Mouse (Mus musculus) cerebellum, postnatal 14 days (tissue): ENCODE measurements around the gene Gm28778.
"Not testable (repeated sequence)": the region's sequence is repeated elsewhere in the genome, so short reads cannot be mapped to it uniquely, and the experiment has no call there.

Experiments
- DNase-seq, 2 experiments: peaks; one replicate each; pipeline ENCODE4 v3.0.0; 2021; ENCODE audit warnings: mixed read lengths in 2 of 2

The Gm28778 gene

DNA sequence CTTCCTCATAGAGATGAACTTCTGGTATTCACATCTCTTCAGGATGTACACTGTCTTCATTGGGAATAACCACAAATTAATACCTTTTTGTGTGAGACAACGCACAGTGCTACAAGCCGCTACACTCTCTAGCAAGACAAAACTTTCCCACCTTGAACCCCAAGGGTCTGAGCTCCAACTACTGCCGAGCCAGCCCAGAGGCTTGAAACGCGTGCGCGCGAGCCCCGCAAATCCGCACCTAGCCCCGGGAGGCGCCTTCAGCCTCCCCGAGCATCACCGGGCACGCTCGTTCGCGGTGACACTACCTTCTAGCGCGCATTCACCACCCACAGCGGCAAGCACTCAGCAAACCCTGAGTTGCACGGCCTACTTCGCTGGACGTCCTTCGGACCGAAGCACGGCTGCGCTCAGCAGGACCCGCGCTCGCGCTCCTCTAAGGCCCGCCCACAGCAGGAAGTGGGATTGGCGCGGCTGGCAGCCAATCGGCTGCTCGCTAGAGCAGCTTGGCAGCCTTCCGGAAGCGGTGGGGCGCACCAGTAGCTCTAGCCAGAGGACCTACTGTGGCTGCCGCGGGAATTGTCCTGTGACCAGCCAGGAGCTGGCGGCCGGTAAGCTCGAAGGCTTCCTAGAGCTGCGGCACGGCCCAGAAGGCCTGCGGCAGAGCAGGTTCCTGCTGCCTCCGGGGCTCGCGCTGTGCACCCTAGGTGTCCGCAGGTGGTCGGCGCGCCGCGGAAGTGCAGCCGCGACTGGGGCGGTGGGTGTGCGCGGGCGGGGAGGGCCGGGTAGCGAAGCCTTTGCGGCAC, at the start of gene Gm28778, which contains the start of the genes Pms1 and Ormdl1:
Gene Gm28778, plus strand, starts transcription at position 531 of the 803 bp plus-strand sequence.
Gene Pms1, minus strand, starts transcription at position 438 of the 803 bp plus-strand sequence.
Gene Ormdl1, plus strand, starts transcription at position 515 of the 803 bp plus-strand sequence.
- peak; percentile 97 to 98 for DNase-seq

DNA sequence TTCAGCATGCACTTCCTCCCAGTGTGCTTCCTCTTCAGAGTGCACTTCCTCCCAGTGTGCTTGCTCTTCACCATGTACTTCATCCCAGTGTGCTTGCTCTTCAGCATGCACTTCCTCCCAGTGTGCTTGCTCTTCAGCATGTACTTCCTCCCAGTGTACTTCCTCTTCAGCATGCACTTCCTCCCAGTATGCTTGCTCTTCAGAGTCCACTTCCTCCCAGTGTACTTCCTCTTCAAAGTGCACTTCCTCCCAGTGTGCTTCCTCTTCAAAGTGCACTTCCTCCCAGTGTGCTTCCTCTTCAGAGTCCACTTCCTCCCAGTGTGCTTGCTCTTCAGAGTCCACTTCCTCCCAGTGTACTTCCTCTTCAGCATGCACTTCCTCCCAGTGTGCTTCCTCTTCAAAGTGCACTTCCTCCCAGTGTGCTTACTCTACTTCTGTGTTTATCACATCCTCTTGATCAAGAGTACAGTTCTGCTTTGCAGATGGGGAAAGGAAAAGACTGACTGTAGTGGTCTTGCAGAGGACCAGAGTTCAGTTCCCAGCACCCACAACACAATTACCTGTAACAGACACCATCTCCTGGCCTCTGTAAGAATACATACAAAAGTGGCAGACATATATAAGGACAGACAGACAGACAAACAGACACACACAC, 31.8 kb upstream of the Gm28778 start:
- DNase-seq = not testable (repeated sequence)

- no peak for DNase-seq
Observed at GRCm38 (mm10) chr1:53269901-53270300, 27.0 kb upstream of the Gm28778 start.

- peak; percentile 77 to 79 for DNase-seq
Observed at GRCm38 (mm10) chr1:53272646-53273045, 24.3 kb upstream of the Gm28778 start.

- DNase-seq = no peak
Observed at GRCm38 (mm10) chr1:53291197-53291596, 5.7 kb upstream of the Gm28778 start.

DNA sequence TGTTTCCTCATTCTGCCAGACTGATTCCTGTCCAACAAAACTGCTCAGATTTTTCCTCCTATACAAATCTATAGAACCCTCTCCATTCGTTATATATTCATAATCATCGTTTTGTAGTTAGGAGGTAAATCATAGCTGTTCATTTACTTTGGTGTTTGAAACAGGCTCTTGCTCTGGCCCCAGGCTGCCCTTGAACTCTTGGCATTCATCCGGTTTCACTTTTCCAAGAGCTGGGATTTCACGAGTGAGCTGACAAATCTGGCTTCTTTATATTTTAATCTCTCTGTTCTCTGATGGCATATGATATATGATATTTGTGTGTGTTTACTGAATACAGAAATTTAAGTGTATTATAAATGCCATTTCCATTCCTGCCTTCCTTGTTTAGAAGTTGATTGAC, 3.6 kb downstream of the Gm28778 start:
- no peak for DNase-seq

GRCm38 (mm10) chr1:53312989-53313967, 16.4 kb downstream of the Gm28778 start, which contains the start of gene Osgepl1:
TSS of gene Osgepl1 (plus strand) at chr1:53313624.
- peak; percentile 90 to 92 for DNase-seq

- DNase-seq = no peak
Observed at GRCm38 (mm10) chr1:53321662-53322344, 24.9 kb downstream of the Gm28778 start.

DNA sequence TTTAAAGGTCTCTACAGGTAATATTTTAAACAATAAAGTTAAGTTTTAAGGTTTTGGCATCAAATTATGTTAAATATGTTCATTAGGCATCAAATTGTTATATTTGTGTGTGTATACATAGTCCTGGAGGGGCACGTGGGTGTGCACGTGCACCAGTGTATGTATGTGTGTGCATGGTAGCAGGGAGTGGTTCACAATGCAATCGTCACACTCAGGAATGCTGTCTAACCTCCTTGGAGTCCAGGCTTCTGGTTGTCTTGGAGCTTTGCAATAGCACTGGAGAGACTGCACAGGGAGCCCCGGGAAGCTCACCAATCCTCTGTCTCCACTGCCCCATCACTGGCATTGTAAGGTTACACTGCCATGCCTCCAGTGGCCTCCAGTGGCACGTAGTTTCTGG, 26.3 kb downstream of the Gm28778 start:
- DNase-seq = no peak

DNA sequence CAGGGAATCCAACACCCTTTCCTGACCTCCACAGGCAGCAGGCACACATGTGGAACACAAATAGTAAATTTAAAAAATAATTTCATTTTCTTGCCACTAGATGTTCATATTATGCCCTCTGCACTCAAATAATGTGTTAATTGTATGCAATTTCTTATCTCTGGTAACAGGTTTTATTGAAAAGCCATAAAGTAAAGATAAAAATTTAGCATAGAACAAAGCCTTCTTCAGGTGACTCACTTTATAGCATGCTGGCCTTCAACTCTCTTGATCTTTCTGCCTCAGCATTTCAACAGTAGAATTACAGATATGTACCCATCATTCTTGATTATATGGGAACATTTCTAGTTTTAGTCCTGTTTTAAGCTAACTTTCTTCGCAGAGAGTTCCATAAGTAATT, 27.4 kb downstream of the Gm28778 start:
- DNase-seq = no peak

DNA sequence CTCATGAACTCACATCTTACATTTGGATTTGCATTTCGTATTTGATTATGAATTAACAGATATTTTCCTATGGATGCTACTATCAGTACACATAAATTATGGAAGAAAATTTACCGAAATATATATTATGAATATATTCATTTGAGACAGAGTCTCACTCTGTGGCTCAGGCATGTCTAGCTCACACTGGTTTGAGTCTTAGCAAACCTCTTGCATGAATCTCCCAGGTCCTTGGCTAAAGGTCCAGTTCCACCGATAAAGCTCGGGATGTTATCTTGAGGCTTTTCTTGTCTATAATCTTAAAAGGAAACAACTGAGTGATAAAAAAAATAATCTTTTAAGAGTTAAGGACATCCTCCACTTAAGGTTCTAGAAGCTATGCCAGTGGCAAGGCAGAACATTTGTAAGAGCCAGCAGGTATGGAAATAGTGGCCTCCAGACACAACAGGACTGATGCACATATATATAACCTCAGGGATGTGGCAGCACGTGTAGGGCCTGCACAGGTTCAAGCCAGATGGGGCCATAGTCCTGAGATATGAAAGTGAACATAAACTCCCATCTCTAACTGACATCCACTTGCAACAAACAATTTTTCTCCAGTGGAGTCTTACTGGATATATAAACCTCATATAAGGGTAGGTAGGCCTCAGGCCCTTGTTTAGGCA, 28.1 kb downstream of the Gm28778 start:
- DNase-seq = no peak

- not testable (repeated sequence) for DNase-seq
Observed at GRCm38 (mm10) chr1:53333527-53333926, 36.6 kb downstream of the Gm28778 start.

GRCm38 (mm10) chr1:53335465-53335864, 38.6 kb downstream of the Gm28778 start:
- no peak for DNase-seq

DNA sequence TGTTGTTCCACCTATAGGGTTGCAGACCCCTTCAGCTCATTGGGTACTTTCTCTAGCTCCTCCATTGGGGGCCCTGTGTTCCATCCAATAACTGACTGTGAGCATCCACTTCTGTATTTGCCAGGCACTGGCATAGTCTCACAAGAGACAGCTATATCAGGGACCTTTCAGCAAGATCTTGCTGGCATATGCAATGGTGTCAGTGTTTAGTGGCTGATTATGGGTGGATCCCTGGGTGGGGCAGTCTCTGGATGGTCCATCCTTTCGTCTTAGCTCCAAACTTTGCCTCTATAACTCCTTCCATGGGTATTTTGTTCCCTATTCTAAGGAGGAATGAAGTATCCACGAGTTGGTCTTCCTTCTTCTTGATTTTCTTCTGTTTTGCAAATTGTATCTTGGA, 40.5 kb downstream of the Gm28778 start:
- DNase-seq = not testable (repeated sequence)

- no peak for DNase-seq
Observed at GRCm38 (mm10) chr1:53341071-53341470, 44.2 kb downstream of the Gm28778 start.

DNA sequence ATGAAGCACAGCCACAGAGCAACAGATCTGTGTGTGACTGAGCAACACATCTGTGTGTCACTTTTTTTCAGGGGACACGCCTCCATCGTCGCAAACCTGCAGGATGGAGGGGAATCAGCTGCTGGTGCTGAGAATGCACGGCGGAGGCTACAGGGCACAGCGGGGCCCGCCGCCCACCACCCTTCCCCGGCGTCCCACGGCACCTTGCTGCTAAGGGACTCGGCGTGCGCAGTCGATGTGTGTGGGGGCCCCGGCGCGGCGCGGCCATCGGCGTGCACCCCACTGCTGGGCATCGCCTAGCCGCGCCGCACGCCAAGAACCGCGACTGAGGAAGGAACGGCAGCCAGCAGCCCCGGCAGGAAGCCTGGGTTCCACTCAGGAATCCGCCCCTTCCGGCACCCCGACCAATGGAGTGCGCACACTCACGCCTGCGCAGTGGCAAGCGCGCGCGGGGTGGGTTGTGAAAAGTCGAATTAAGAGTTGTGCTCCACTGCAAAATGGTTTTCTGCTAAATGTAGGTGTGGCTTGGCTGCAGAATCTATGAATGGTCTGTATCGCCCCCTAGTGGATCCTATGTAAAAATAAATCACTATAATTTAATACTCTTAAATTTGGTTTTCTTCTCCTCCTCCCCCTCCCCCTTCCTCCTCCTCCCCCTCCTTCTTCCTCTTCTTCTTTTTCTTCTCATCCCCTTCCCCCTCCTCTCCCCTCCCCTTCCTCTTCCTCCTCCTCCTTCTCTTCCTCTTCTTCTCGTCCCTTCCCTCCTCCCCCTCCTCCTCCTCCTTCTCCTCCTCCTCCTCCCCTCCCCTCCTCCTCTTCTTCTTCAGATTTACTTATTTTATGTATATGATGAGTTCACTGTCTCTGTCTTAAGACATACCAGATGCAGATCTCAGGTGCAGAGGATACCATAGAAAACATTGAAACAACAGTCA, 55.7 kb downstream of the Gm28778 start, which contains the start of the genes Asdurf, Gm28551 and Asnsd1:
Gene Asdurf, minus strand, starts transcription at position 293 of the 935 bp plus-strand sequence.
Gene Gm28551, minus strand, starts transcription at position 341 of the 935 bp plus-strand sequence.
Gene Asnsd1, minus strand, starts transcription at position 426 of the 935 bp plus-strand sequence.
- peak; percentile 97 to 98 for DNase-seq

DNA sequence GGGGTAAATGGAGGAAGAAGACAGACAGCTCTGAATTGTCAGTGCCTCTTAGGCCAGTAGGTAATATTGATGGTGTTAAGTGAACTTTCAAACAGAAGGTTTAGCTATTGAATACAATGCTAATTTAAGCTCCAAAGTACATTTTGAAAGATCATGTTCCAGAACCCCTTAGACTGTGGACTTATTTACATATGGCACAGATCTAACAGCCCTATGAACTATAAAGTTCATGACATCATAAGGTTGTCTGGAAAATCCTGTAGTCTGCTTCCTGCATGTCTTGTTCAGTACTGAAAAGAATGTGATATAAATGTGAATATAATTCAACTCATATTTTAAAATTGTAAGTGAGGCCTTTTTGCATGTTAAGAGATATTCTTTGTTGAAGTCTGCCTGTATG, 62.1 kb downstream of the Gm28778 start:
- DNase-seq = no peak
